In genomic region chr6:109150912-109151256, GRCm38 (mm10) we compare ENCODE assay signal across 10 mouse cellular contexts.
DNase-seq lines count a peak whose midpoint lies in the region; ATAC-seq and TF ChIP-seq lines count a peak whose summit lies in the region.
"Had no signal": no experiment of that assay in that cellular context is flagged by ENCODE, and none has a peak within 500 bp of the region (broad histone marks: within the 10 kb centered on the region; RNA-seq: fewer than 3 reads in every experiment).

No protein-coding gene starts in this region.

- no peaks in the 10 kb centered on the region for H3K4me1 ChIP-seq in kidney, embryonic 14.5 days (ENCODE audit: control insufficient read depth, insufficient read depth, low read length)
- H3K4me1 ChIP-seq in forebrain, embryonic 13.5 days, result peaks cover 16% of the 10 kb centered on the region; the same call in 1 of the 2 replicates
- H3K4me1 ChIP-seq in hindbrain, embryonic 15.5 days (replicated peaks), result peaks cover 7% of the 10 kb centered on the region; the same call in 1 of the 2 replicates
- no peaks in the 10 kb centered on the region for H3K4me1 ChIP-seq in midbrain, postnatal 0 days (ENCODE audit: insufficient read depth, low read length)
- H3K4me1 ChIP-seq: limb, embryonic 10.5 days; liver, embryonic 13.5 days had no signal

- no peak overlapping the region for H3K9ac ChIP-seq in kidney, embryonic 14.5 days (ENCODE audit: low read depth, low read length)
- H3K9ac ChIP-seq in forebrain, embryonic 13.5 days, result no peak overlapping the region
- H3K9ac ChIP-seq in hindbrain, embryonic 15.5 days, result no peak overlapping the region
- H3K9ac ChIP-seq in midbrain, postnatal 0 days (replicated peaks; ENCODE audit: low read length, poor library complexity, severe bottlenecking), result no peak overlapping the region
- H3K9ac ChIP-seq: liver, embryonic 13.5 days had no signal

- no peak overlapping the region for H3K4me3 ChIP-seq in kidney, embryonic 14.5 days (ENCODE audit: low read length)
- H3K4me3 ChIP-seq in forebrain, embryonic 13.5 days, result no peak overlapping the region
- no peak overlapping the region for H3K4me3 ChIP-seq in hindbrain, embryonic 15.5 days
- no peak overlapping the region for H3K4me3 ChIP-seq in midbrain, postnatal 0 days (ENCODE audit: low read depth, low read length)
- H3K4me3 ChIP-seq: limb, embryonic 10.5 days; liver, embryonic 13.5 days had no signal

- ATAC-seq in kidney, embryonic 14.5 days (ENCODE audit: low FRiP score, low TSS enrichment), result 0 out of 2 replicates have a peak, but pooled peaks have one; percentile 29
- ATAC-seq in forebrain, embryonic 13.5 days, result peak; percentile 48; the same call in 1 of the 2 replicates
- ATAC-seq in hindbrain, embryonic 15.5 days (ENCODE audit: low FRiP score, low read depth), result peak; percentile 68
- peak; percentile 8; the same call in 1 of the 2 replicates for ATAC-seq in midbrain, postnatal 0 days (ENCODE audit: low FRiP score)

- 91% methylated on average over 9 of the region's 9 CpGs for WGBS in kidney, embryonic 14.5 days
- WGBS in forebrain, embryonic 13.5 days, result 78% methylated on average over 9 of the region's 9 CpGs
- 40% methylated on average over 9 of the region's 9 CpGs for WGBS in hindbrain, embryonic 15.5 days
- WGBS in midbrain, postnatal 0 days, result 51% methylated on average over 9 of the region's 9 CpGs

- H3K4me2 ChIP-seq in kidney, embryonic 14.5 days (replicated peaks; ENCODE audit: low read depth, low read length), result no peak overlapping the region
- no peak overlapping the region for H3K4me2 ChIP-seq in forebrain, embryonic 13.5 days
- peak overlapping the region; percentile 44; the same call in 1 of the 2 replicates for H3K4me2 ChIP-seq in hindbrain, embryonic 15.5 days
- H3K4me2 ChIP-seq in midbrain, postnatal 0 days (ENCODE audit: low read depth, low read length, poor library complexity, severe bottlenecking), result no peak overlapping the region
- H3K4me2 ChIP-seq: liver, embryonic 13.5 days had no signal

- H3K36me3 ChIP-seq in kidney, embryonic 14.5 days (ENCODE audit: control insufficient read depth, insufficient read depth, low read length), result no peaks in the 10 kb centered on the region
- H3K36me3 ChIP-seq in forebrain, embryonic 13.5 days (ENCODE audit: poor library complexity, severe bottlenecking), result no peaks in the 10 kb centered on the region
- no peaks in the 10 kb centered on the region for H3K36me3 ChIP-seq in hindbrain, embryonic 15.5 days
- H3K36me3 ChIP-seq in midbrain, postnatal 0 days (ENCODE audit: insufficient read depth, low read length), result no peaks in the 10 kb centered on the region
- H3K36me3 ChIP-seq: limb, embryonic 10.5 days; liver, embryonic 13.5 days had no signal

- H3K27ac ChIP-seq in kidney, embryonic 14.5 days (ENCODE audit: low read depth, low read length), result no peak overlapping the region
- no peak overlapping the region for H3K27ac ChIP-seq in forebrain, embryonic 13.5 days
- peak overlapping the region; percentile 19 for H3K27ac ChIP-seq in hindbrain, embryonic 15.5 days (replicated peaks)
- peak overlapping the region; percentile 51; the same call in 1 of the 2 replicates for H3K27ac ChIP-seq in midbrain, postnatal 0 days (ENCODE audit: low read depth, low read length)
- H3K27ac ChIP-seq: limb, embryonic 10.5 days; liver, embryonic 13.5 days had no signal

- intact Hi-C loops in left cerebral cortex, postnatal 25 days (cut with DNase I), result loop anchor here (2.0 to 10.0 kb wide), 3 partner anchors 594 to 1496 kb away; no protein-coding TSS in a partner anchor

- no peak for TF ChIP-seq CTCF in midbrain, postnatal 0 days (IDR thresholded peaks at IDR 0.05)

- DNase-seq in kidney, postnatal 25 days, result no peak
- DNase-seq in midbrain, postnatal 0 days (ENCODE audit: low spot score), result no peak
- DNase-seq in retina, embryonic 14.5 days (ENCODE audit: low spot score), result no peak
- no peak for DNase-seq in right cerebral cortex, postnatal 10 days (ENCODE audit: low spot score in 2 of 2)
- no peak for DNase-seq in left cerebral cortex, postnatal 25 days (ENCODE audit: low spot score in 2 of 2)

- no peaks in the 10 kb centered on the region; the same call in 1 of the 2 replicates for H3K9me3 ChIP-seq in kidney, embryonic 14.5 days (ENCODE audit: control insufficient read depth, low read length)
- H3K9me3 ChIP-seq in forebrain, embryonic 13.5 days (replicated peaks), result no peaks in the 10 kb centered on the region
- H3K9me3 ChIP-seq in hindbrain, embryonic 15.5 days, result no peaks in the 10 kb centered on the region
- H3K9me3 ChIP-seq in midbrain, postnatal 0 days (ENCODE audit: low read length), result no peaks in the 10 kb centered on the region
- H3K9me3 ChIP-seq: limb, embryonic 10.5 days; liver, embryonic 13.5 days had no signal

- H3K27me3 ChIP-seq in kidney, embryonic 14.5 days (ENCODE audit: control insufficient read depth, insufficient read depth, low read length), result no peaks in the 10 kb centered on the region
- no peaks in the 10 kb centered on the region for H3K27me3 ChIP-seq in forebrain, embryonic 13.5 days
- no peaks in the 10 kb centered on the region for H3K27me3 ChIP-seq in hindbrain, embryonic 15.5 days
- H3K27me3 ChIP-seq in midbrain, postnatal 0 days (ENCODE audit: insufficient read depth, low read length), result no peaks in the 10 kb centered on the region
- H3K27me3 ChIP-seq: liver, embryonic 13.5 days had no signal

Comparison
In these comparisons a context has a peak if more than half of its experiments do, and no peak if none do; other contexts are left out.
1. ATAC-seq: peak in every context shown above with its lines; median percentile 68 in hindbrain, embryonic 15.5 days; 48 in forebrain, embryonic 13.5 days; 29 in kidney, embryonic 14.5 days; 8 in midbrain, postnatal 0 days.
2. H3K27ac ChIP-seq: peak in hindbrain, embryonic 15.5 days (single experiment) and midbrain, postnatal 0 days (single experiment); none in kidney, embryonic 14.5 days (single experiment) and forebrain, embryonic 13.5 days (single experiment).